Mouse (Mus musculus) intestine, postnatal 0 days (tissue): Measurements from ENCODE around the gene G3bp1. TPM values are rescaled to one million over a fixed set of nuclear protein-coding genes. Genes with fewer than 3 reads are reported as not detected.

ENCODE experiments used
- ATAC-seq: fragments of 200-750 bp; cut with Nextera tagmentation; 2 replicates; pipeline ENCODE4 v1.8.0; 2017; ENCODE audit warnings: mild to moderate bottlenecking, moderate TSS enrichment, moderate library complexity
- H3K27ac ChIP-seq: fragments of 300-500 bp; sonication (generic); 2 replicates; pipeline ENCODE4 v1.5.1; 2014; ENCODE audit warnings: mild to moderate bottlenecking, low read depth, low read length, moderate library complexity
- H3K27me3 ChIP-seq: fragments of 300-500 bp; sonication (generic); replicated peaks from 2 replicates; pipeline ENCODE4 v1.6.1; 2014; ENCODE audit warnings: low read length, mixed read lengths; ENCODE audit not compliant: control insufficient read depth, insufficient read depth
- H3K36me3 ChIP-seq: fragments of 300-500 bp; sonication (generic); 2 replicates; pipeline ENCODE4 v1.6.1; 2014; ENCODE audit warnings: mild to moderate bottlenecking, moderate library complexity; ENCODE audit not compliant: control insufficient read depth, insufficient read depth
- H3K4me1 ChIP-seq: fragments of 300-500 bp; sonication (generic); replicated peaks from 2 replicates; pipeline ENCODE4 v1.6.1; 2014; ENCODE audit warnings: antibody characterized with exemption, low read length, mixed read lengths; ENCODE audit not compliant: control insufficient read depth, insufficient read depth
- H3K4me2 ChIP-seq: fragments of 300-500 bp; sonication (generic); replicated peaks from 2 replicates; pipeline ENCODE4 v1.6.1; 2014; ENCODE audit warnings: low read depth, mild to moderate bottlenecking, moderate library complexity
- H3K4me3 ChIP-seq: fragments of 300-500 bp; sonication (generic); 2 replicates; pipeline ENCODE4 v1.5.1; 2014; ENCODE audit warnings: low read depth, low read length
- H3K9ac ChIP-seq: fragments of 300-500 bp; sonication (generic); 2 replicates; pipeline ENCODE4 v1.6.1; 2014; ENCODE audit warnings: mild to moderate bottlenecking, low read depth, low read length
- H3K9me3 ChIP-seq: fragments of 300-500 bp; sonication (generic); 2 replicates; pipeline ENCODE4 v1.6.1; 2016; ENCODE audit warnings: mixed run types; ENCODE audit not compliant: control insufficient read depth
- CTCF ChIP-seq: sonication (generic); IDR thresholded peaks from 2 replicates; pipeline ENCODE4 v1.5.1; 2016; ENCODE audit warnings: low read depth, mild to moderate bottlenecking, control low read depth, antibody characterized with exemption, moderate library complexity
- WGBS: fragments of 180-500 bp; shearing (Covaris S2); extraction: QIAGEN DNeasy Blood & Tissue Kit; methylation state at CpG from one replicate; pipeline ENCODE4 v1.1.7; 2014; 5-methylcytosine and 5-hydroxymethylcytosine counted together
- polyA plus RNA-seq: library from polyadenylated mRNA; unstranded; fragments of >200 nt; fragmentation: Nextera tagmentation; extraction: Ambion mirVana; gene quantifications from 2 replicates; pipeline ENCODE4 v1.2.1, GENCODE M21; 2015

Gene G3bp1
- polyA plus RNA-seq, 1 experiment from 2014 or later = 41.0 TPM

DNA sequence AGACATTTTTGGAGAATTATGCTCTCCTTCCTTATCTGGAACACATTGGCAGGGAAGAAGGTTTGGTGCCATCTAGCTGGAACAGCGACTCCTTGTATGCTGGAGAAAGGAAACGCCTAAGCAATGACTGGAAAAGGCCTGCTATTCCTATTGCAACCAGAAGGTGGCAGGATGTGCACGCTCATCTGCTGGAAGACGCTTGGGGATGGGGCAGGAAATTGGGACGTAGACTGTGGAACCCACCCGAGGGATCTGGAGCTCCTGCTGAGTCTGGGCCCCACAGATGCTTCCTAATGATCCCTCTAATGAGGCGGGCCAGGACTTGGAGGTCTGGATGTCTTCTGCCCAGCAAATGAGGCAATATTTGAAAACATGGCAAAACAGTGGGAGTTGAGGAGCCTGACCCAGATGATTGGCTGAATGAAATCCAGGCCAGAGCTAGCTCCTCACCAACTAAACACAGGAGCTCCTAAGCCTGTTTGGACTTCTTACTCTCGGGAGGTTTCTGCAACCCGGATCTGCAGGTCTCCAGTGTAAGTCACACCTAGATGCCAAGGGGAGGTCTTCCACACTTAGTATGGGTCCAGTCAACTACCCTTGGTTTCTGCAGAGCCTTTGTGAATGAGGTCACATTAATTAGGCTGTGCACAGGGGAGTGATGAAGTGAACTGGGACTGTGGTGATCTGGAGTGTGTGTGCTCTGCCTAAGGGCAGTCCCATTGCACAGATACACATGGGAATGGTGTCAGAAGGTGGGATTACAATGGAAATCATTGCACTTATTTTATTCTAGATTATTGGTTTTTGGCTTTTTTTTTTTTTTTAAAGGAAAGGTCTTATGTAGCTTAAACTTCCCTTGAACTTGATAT is 49.6 kb downstream of the G3bp1 start:
- no peak for ATAC-seq

DNA sequence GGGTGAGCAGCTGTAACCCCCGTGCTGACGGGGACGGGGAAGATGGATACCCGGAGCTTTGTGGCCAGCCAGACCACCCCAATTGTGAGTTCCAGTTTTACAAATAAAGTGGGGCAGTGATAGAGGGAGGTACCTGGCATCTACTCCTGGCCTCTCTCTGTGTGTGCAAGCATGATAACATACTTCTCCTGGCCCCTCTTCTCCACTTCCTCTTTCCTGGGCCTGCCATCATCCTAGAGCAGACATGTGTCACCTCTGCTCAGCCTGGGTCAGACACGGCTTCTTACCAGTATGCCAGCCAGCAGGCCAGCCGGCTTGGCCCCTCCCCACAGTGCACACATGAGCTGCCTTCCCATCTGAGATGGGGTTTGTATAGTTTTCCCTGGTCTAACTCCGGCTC is 61.3 kb downstream of the G3bp1 start:
- TF ChIP-seq CTCF = no peak
- Histone ChIP-seq H3K9me3 (no peaks in the 10 kb centered on the region), H3K9ac (no peak overlapping the region), H3K36me3 (no peaks in the 10 kb centered on the region), H3K4me1 (no peaks in the 10 kb centered on the region), H3K27me3 (no peaks in the 10 kb centered on the region), H3K27ac (no peak overlapping the region), H3K4me3 (no peak overlapping the region), H3K4me2 (no peak overlapping the region)
- WGBS = 82% methylated on average over 7 of the region's 7 CpGs
- ATAC-seq = no peak

More for the DNA sequence above, 49.6 kb downstream of the G3bp1 start:
- no peaks in the 10 kb centered on the region for H3K9me3 ChIP-seq
- H3K4me3 ChIP-seq = no peak overlapping the region
- 5% methylated on average over 9 of the region's 9 CpGs for WGBS
- no peak overlapping the region for H3K4me2 ChIP-seq
- no peaks in the 10 kb centered on the region for H3K27me3 ChIP-seq
- peak; percentile 97 for TF ChIP-seq CTCF
- no peaks in the 10 kb centered on the region for H3K4me1 ChIP-seq
- H3K27ac ChIP-seq = no peak overlapping the region
- no peak overlapping the region for H3K9ac ChIP-seq
- no peaks in the 10 kb centered on the region for H3K36me3 ChIP-seq

DNA sequence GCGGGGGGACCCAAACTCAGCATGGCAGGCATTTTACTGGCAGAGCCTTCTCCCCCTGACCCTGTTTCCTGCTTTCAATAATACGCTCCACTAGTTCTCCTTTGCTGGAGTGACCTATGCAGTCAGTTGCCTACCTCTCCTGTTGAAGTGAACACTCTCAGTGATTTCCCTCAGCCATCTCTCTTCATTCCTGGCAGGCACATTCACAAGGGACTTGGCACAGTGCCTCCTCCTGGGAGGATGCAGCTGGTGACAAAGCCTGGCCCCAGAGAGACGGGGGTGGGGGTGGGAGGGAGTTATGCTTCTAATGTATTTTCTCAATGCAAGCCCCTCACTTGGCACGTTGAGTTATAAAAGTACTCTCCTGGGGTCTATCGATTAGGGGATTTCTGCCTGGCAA is 63.9 kb downstream of the G3bp1 start:
- no peaks in the 10 kb centered on the region for H3K4me1 ChIP-seq
- H3K4me2 ChIP-seq = no peak overlapping the region
- H3K9me3 ChIP-seq = no peaks in the 10 kb centered on the region
- H3K27me3 ChIP-seq = no peaks in the 10 kb centered on the region
- TF ChIP-seq CTCF = no peak
- no peak overlapping the region for H3K27ac ChIP-seq
- no peak for ATAC-seq
- 64% methylated on average over 5 of the region's 5 CpGs for WGBS
- H3K36me3 ChIP-seq = no peaks in the 10 kb centered on the region
- no peak overlapping the region for H3K9ac ChIP-seq
- H3K4me3 ChIP-seq = no peak overlapping the region

DNA sequence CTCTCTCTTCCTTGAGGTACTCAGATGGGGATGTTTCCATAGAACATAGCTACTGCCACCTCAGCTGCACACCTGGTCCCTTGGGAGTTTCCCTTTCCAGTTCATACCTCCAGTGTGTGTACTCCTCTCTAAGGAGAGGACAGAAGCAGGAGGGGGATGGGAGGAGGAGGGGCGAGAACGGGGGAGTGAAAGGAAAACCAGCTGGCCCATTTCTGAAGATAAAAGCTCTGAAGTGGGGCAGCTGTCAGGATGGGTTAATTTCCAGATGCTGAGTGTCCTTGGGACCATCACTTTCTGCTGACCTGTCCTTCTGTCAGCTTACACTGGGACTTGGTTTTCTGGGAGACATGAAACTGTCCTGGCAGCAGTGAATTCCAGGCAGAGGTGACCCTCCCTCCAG is 65.3 kb downstream of the G3bp1 start:
- no peak for ATAC-seq
- no peak for TF ChIP-seq CTCF
- no peak overlapping the region for H3K4me2 ChIP-seq
- H3K9ac ChIP-seq = no peak overlapping the region
- H3K4me3 ChIP-seq = no peak overlapping the region
- no peaks in the 10 kb centered on the region for H3K27me3 ChIP-seq
- no peak overlapping the region for H3K27ac ChIP-seq
- H3K4me1 ChIP-seq = no peaks in the 10 kb centered on the region
- H3K36me3 ChIP-seq = no peaks in the 10 kb centered on the region
- no peaks in the 10 kb centered on the region for H3K9me3 ChIP-seq
- WGBS = 41% methylated on average over 2 of the region's 2 CpGs

DNA sequence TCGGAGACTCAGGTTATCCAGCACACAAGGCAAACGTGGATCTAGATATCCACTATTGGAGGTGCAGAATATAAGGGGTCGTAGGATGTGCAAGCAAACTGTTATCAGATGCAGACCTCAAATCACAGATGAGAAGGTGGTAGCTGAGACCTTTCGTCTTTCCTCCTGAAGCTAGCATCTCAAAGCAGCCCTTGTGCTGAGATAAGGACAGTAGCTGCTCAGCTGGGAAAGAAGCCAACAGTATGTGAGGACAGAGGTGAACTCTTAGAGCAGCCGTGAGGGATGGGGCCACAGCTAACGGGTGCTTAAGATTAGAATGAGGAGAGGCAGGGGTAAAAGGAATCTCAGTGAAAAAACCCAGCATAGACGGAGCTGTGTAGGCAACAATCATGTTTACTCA is 72.6 kb downstream of the G3bp1 start:
- Histone ChIP-seq H3K4me3 (no peak overlapping the region), H3K36me3 (no peaks in the 10 kb centered on the region), H3K27me3 (no peaks in the 10 kb centered on the region), H3K9me3 (0 out of 2 replicates have a peak, but pooled peaks cover 3% of the 10 kb centered on the region), H3K4me2 (no peak overlapping the region), H3K9ac (no peak overlapping the region), H3K27ac (no peak overlapping the region), H3K4me1 (no peaks in the 10 kb centered on the region)
- TF ChIP-seq CTCF = no peak
- WGBS = 48% methylated on average over 7 of the region's 7 CpGs
- ATAC-seq = no peak

DNA sequence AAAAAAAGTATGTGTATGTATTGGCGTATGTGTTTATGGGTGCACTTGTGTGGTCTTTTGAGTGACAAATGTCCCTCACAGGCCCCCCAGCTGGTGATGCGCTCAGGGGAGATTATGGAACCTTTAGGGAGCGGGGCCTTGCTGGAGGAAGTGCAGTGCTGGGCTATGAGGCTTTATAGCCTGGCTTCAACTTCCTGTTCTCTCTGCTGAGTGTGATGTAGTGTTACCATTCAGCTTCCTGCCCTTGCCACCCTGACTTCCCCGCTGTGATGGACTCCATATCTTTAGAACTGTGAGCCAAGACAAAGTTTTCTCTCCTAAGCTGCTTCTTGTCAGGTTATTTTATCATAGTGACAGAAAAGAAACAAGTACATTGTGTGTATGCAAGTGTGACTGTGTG is 73.2 kb downstream of the G3bp1 start:
- 0 out of 2 replicates have a peak, but pooled peaks cover 3% of the 10 kb centered on the region for H3K9me3 ChIP-seq
- no peaks in the 10 kb centered on the region for H3K4me1 ChIP-seq
- H3K36me3 ChIP-seq = no peaks in the 10 kb centered on the region
- no peak for TF ChIP-seq CTCF
- no peak overlapping the region for H3K27ac ChIP-seq
- no peak overlapping the region for H3K9ac ChIP-seq
- 52% methylated on average over 4 of the region's 4 CpGs for WGBS
- no peak for ATAC-seq
- H3K4me2 ChIP-seq = no peak overlapping the region
- H3K27me3 ChIP-seq = no peaks in the 10 kb centered on the region
- no peak overlapping the region for H3K4me3 ChIP-seq
